Mouse (Mus musculus) kidney, postnatal 4 days (tissue): ENCODE data around the gene Sh2b2.

Source experiments
- DNase-seq, 2 experiments: peaks; one replicate each; pipeline ENCODE4 v3.0.0; 2021; ENCODE audit warnings: mixed read lengths in 2 of 2

Gene Sh2b2

GRCm38 (mm10) chr5:136246452-136246838, at the start of gene Sh2b2:
Sh2b2 (minus strand) TSS chr5:136246556.
- no peak for DNase-seq

DNA sequence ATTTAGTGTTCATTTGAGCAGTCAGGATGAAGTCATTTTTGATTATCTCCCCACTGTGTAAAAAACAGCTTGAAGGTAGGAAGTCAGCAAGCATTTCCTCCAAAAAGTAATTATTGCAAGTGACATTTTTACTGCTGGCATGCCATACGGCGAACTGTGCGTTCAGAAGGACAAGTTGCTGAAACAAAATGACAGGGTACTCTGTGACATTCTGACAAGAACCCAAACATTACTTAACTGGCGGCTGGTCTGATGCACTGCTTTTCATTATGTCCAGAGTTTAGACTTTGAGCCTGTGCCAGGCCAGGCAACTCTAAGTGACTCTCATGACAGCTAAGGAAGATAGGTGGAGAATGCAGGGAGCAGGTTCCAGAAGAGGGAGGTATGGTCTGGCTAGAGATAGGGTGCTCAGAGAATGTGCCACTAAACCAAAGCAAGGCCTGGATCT, 46.6 kb upstream of the Sh2b2 start:
- no peak for DNase-seq

DNA sequence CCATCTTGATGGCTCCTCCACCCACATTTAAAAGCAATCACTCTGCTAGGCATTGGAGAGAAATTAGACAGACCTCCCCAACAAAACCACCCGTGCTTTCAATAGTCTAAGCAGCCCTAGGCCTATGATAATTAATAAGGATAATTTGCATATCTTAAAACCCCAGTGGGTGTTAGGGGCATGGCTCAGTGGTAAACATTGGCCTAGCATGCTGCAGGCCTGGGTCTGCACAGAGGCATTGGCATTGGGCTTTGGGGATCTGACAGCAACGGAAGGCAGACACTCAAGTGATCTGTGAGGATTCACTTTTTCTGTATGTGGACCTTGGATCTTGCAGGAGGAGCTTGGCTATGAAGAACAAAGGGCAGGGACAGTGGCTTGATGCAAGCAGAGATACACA, 46.0 kb upstream of the Sh2b2 start:
- no peak for DNase-seq

GRCm38 (mm10) chr5:136291562-136291961, 45.2 kb upstream of the Sh2b2 start:
- DNase-seq = no peak

DNA sequence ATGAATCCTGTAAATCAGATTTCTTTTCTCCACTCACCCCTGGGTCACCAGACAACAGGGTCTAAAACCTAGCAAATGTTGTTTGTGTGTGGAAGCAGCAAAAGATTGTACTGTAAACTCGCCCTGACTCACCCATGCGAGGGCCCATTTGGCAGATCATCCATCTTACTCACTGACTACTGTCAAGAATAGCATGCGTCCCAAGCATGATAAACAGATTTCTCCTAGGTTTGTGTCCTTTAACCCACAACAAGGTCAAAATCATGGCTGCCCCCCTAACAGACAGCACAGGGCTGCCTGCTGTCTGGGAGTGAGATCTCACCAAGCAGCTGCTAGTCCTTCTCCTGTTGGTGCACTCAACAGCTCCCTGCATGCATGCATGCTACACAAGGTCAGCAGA, 43.4 kb upstream of the Sh2b2 start:
- DNase-seq = no peak

DNA sequence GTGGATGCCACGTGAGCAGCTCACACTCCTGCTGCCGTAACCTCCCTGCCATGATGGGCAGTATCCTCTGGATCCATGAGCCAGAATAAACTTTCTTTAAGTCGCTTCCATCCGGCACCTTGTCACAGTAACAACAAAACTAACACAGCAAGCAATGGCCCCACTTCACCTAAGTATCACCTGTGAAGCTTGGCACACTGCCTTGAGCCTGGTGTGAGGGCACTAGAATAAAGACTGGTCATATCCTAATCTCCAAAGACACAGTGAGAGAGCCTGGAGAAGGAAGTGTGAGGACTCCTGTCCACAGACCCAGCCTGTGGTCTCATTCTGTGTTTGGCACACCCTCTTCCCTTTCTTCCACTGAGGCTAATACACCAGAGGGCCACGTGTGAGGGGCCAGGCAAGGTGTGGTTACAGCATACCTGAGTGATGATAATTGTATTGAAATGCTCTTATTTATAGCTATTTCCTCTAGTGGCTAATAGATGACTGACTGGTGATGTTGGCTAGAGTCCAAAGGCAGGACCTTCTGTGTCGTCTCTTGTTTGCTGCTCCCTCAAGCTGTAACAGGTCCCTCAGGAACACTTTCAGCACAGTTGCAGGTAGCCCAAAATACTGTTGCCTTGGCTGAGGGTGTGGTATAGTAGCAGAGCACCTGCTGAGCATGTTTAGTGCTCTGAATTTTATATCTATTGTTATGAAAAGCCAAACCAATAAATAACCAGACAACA, 42.2 kb upstream of the Sh2b2 start:
- DNase-seq = no peak

- DNase-seq = no peak
Measured at GRCm38 (mm10) chr5:136286566-136286965, 40.2 kb upstream of the Sh2b2 start.

- DNase-seq = no peak
Measured at GRCm38 (mm10) chr5:136285106-136285505, 38.8 kb upstream of the Sh2b2 start.

GRCm38 (mm10) chr5:136281351-136281750, 35.0 kb upstream of the Sh2b2 start:
- peak; percentile 40 to 43 for DNase-seq

DNA sequence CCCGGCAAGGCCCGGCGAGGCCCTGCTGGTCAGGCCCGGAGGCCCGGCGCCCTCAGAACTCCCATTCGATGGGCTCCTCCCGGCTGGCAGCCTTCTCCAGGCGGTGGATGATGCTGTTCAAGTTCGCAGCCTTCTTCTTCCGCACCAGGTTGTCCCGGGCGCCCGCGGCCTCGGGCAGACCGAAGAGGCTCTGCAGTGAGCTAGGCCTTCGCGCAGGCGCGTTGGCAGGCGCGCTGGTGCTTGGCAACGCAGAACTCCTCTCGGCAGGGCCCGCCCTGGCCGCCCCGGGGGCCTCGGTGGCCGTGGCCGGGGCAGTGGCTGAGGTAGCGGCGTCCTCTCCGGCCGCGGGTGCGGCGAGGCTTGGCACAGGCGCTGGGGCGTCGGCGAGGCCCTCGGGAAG, 28.4 kb upstream of the Sh2b2 start:
- no peak for DNase-seq

DNA sequence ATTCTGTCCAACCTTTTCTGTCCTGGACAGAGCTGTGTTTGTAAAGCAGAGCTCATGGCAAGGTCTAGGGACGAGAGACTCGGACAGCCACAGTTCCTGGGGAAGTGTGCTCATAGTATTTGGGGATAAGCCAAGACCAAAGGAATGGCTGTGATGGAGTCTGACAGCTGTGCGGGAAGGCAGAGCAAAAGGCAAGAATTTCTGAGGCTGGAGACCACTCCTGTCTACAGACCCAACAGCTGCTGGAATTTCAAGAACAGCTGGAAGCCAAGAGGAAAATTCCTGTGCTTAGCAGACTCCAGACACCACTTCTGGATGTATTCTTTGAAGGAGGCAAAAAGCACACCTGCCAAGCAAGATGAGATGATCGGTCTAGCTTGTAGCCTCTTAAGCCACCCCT, 23.6 kb upstream of the Sh2b2 start:
- DNase-seq = no peak

DNA sequence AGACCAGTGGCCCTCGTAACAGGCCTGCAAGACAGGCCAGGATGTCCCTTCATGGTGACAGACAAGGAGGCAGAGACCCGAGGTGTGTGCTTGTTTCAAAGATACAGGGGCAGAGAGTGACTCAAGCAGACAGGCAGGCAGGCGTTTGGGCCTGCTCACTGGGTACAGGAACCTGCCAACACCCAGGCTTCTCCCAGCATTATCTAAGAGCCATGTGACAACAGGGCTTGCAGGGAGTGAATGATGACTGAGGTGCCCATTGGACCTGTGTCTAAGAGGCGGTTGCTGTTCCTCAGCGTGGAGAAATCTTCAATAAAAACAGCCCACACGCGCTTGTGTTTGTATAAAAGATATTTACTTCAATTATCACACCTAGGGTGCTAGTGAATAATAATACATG, 19.7 kb upstream of the Sh2b2 start:
- DNase-seq = no peak

GRCm38 (mm10) chr5:136263342-136263741, 17.0 kb upstream of the Sh2b2 start:
- no peak for DNase-seq

- peak; percentile 82 for DNase-seq
Measured at GRCm38 (mm10) chr5:136258919-136259318, 12.6 kb upstream of the Sh2b2 start.

DNA sequence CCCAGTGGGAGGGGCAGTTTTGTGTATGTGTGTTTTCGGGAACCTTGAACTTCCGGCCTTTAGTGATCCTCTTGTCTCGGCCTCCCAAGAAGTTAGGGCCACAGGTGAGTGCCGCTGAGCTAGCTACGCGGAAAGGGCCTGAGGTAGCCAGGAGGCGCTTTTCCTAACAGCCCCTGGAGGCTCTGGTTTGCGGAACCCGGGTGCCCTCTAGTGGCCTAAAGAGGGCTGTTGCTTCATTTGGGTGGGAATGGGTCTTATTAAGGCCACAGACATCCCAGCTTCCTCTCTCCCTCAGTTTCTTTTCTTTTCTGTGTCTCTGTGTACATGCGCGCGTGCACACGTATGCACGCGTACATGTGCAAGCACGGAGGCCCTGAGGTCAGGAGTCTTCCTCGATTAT, 6.5 kb upstream of the Sh2b2 start:
- peak; percentile 86 to 87 for DNase-seq

GRCm38 (mm10) chr5:136251004-136251403, 4.6 kb upstream of the Sh2b2 start:
- DNase-seq = peak; percentile 57 to 65

- DNase-seq = no peak
Measured at GRCm38 (mm10) chr5:136248441-136248840, 2.1 kb upstream of the Sh2b2 start.

- DNase-seq = no peak
Measured at GRCm38 (mm10) chr5:136245541-136246451, 560 bp downstream of the Sh2b2 start.

- DNase-seq = peak; percentile 91 to 94
Measured at GRCm38 (mm10) chr5:136244762-136245540, 1.4 kb downstream of the Sh2b2 start.

- DNase-seq = peak; percentile 51 to 55
Measured at GRCm38 (mm10) chr5:136243851-136244761, 2.2 kb downstream of the Sh2b2 start.

DNA sequence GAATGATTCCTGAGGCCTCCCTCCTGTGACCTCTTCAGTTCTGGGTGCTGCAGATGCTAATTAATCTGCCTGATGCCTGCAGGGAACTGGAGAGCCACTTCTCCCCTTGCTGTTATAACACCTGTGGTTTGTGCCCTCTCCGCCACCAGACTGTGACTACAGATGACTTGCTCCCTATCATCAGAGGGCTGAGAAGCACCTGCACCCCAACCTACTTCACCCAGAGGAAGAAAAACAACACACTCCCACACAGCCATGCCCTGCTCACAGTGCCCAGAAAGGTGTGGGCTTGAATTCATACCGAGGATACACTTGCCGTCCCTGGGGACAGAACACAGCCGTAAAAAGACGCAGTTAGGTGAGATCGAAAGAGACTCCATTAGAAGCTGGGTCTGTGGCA, 5.2 kb downstream of the Sh2b2 start:
- no peak for DNase-seq

GRCm38 (mm10) chr5:136240381-136240780, 6.0 kb downstream of the Sh2b2 start:
- DNase-seq = peak in 1 of 2 experiments; percentile 36
